Mouse (Mus musculus) liver, embryonic 14.5 days (tissue): ENCODE data around the gene Soga3. TPM values are rescaled to one million over a fixed set of nuclear protein-coding genes. Genes with fewer than 3 reads are reported as not detected.

Source experiments
- ATAC-seq: fragments of 200-750 bp; cut with Nextera tagmentation; 2 replicates; pipeline ENCODE4 v1.8.0; 2017; ENCODE audit warnings: moderate number of reproducible peaks, mild to moderate bottlenecking, moderate library complexity; ENCODE audit not compliant: insufficient read depth
- DNase-seq, 3 experiments: peaks; one replicate each; pipeline ENCODE4 v3.0.0-alpha.2; 2012 to 2013; ENCODE audit warnings: low read depth in 3 of 3, low spot score in 3 of 3
- H3K27ac ChIP-seq: fragments of 300-500 bp; sonication (generic); 2 replicates; pipeline ENCODE4 v1.5.1; 2014; ENCODE audit warnings: moderate library complexity, mild to moderate bottlenecking, control low read depth, inconsistent platforms
- H3K27me3 ChIP-seq: fragments of 300-500 bp; sonication (generic); 2 replicates; pipeline ENCODE4 v1.6.1; 2014; ENCODE audit warnings: mild to moderate bottlenecking, low read length, moderate library complexity; ENCODE audit not compliant: control insufficient read depth, insufficient read depth
- H3K36me3 ChIP-seq: fragments of 300-500 bp; sonication (generic); replicated peaks from 2 replicates; pipeline ENCODE4 v1.6.1; 2014; ENCODE audit warnings: low read depth; ENCODE audit not compliant: control insufficient read depth, insufficient read depth
- H3K4me1 ChIP-seq, 2 experiments: fragments of 200-500 bp in 1 of 2; fragments of 300-500 bp in 1 of 2; sonication (generic) in 1 of 2; replicated peaks; 2 replicates each; pipeline ENCODE4 v1.6.1; 2012 to 2014; ENCODE audit warnings: antibody characterized with exemption in 1 of 2, inconsistent platforms in 1 of 2, low read length in 1 of 2; ENCODE audit not compliant: control insufficient read depth in 2 of 2, insufficient read depth in 2 of 2
- H3K4me2 ChIP-seq: fragments of 300-500 bp; sonication (generic); 2 replicates; pipeline ENCODE4 v1.6.1; 2014; ENCODE audit warnings: low read depth, mild to moderate bottlenecking, control low read depth, moderate library complexity
- H3K4me3 ChIP-seq, 2 experiments: fragments of 200-500 bp in 1 of 2; fragments of 300-500 bp in 1 of 2; sonication (generic) in 1 of 2; 2 replicates each; pipeline ENCODE4 v1.5.1; 2012 to 2014; ENCODE audit warnings: low read depth in 2 of 2, low read length in 2 of 2, mild to moderate bottlenecking in 2 of 2, control low read depth in 1 of 2, inconsistent platforms in 1 of 2, moderate library complexity in 1 of 2; ENCODE audit not compliant: insufficient read depth in 1 of 2
- H3K9ac ChIP-seq: fragments of 300-500 bp; sonication (generic); replicated peaks from 2 replicates; pipeline ENCODE4 v1.6.1; 2014; ENCODE audit warnings: mild to moderate bottlenecking, control low read depth, moderate library complexity
- H3K9me3 ChIP-seq: fragments of 300-500 bp; sonication (generic); 2 replicates; pipeline ENCODE4 v1.6.1; 2016; ENCODE audit warnings: low read length, mixed read lengths; ENCODE audit not compliant: control insufficient read depth
- CTCF ChIP-seq: IDR thresholded peaks from 2 replicates; pipeline ENCODE4 v1.5.1; 2016; ENCODE audit warnings: antibody characterized with exemption, low read depth, control low read depth
- EP300 ChIP-seq: IDR thresholded peaks from 2 replicates; pipeline ENCODE4 v1.6.1; 2016; ENCODE audit warnings: antibody characterized with exemption, low read depth
- WGBS: fragments of 180-500 bp; shearing (Covaris S2); extraction: QIAGEN DNeasy Blood & Tissue Kit; methylation state at CpG from one replicate; pipeline ENCODE4 v1.1.7; 2014; ENCODE audit not compliant: insufficient replicate concordance; 5-methylcytosine and 5-hydroxymethylcytosine counted together
- polyA plus RNA-seq, 2 experiments: library from polyadenylated mRNA; depleted of rRNA in 1 of 2; stranded (reverse) in 1 of 2; unstranded in 1 of 2; fragments of >200 nt; fragmentation: Nextera tagmentation in 1 of 2; extraction: Ambion mirVana in 1 of 2; gene quantifications; 2 replicates each; pipeline versions ENCODE4 v1.2.1 to v1.2.3; 2012 to 2014

The Soga3 gene
- polyA plus RNA-seq, 2 experiments: 0.02 TPM; not detected in 1

- Histone ChIP-seq H3K27me3 (peaks cover 46% of the 10 kb centered on the region), H3K9ac (no peak overlapping the region), H3K9me3 (no peaks in the 10 kb centered on the region), H3K4me1 (no peaks in the 10 kb centered on the region), H3K4me3 (peak overlapping the region; percentile 15 to 39; a peak in 3 of 4 replicates), H3K4me2 (peak overlapping the region; percentile 50), H3K36me3 (no peaks in the 10 kb centered on the region), H3K27ac (no peak overlapping the region)
- no peak for DNase-seq
- under 1% methylated on average over 22 of the region's 22 CpGs for WGBS
- no peak; the same call in 1 of the 2 replicates for ATAC-seq
- TF ChIP-seq CTCF: no peak
- TF ChIP-seq EP300: no peak
Observed at GRCm38 (mm10) chr10:29146198-29146857, 2.7 kb downstream of the Soga3 start.

- peak overlapping the region; percentile 15 to 39; a peak in 3 of 4 replicates for H3K4me3 ChIP-seq
- H3K9ac ChIP-seq: no peak overlapping the region
- H3K36me3 ChIP-seq: no peaks in the 10 kb centered on the region
- no peaks in the 10 kb centered on the region for H3K4me1 ChIP-seq
- ATAC-seq: peak; percentile 71
- DNase-seq: peak; percentile 11 to 26 (median 19)
- H3K4me2 ChIP-seq: peak overlapping the region; percentile 50
- 1% methylated on average over 60 of the region's 65 CpGs for WGBS
- H3K27me3 ChIP-seq: peaks cover 46% of the 10 kb centered on the region
- no peak overlapping the region for H3K27ac ChIP-seq
- no peak for TF ChIP-seq EP300
- TF ChIP-seq CTCF: no peak
- H3K9me3 ChIP-seq: no peaks in the 10 kb centered on the region
Observed at GRCm38 (mm10) chr10:29146858-29147640, 3.4 kb downstream of the Soga3 start.

- ATAC-seq: no peak
- under 1% methylated on average over 12 of the region's 12 CpGs for WGBS
- H3K9me3 ChIP-seq: no peaks in the 10 kb centered on the region
- no peak overlapping the region for H3K27ac ChIP-seq
- H3K27me3 ChIP-seq: peaks cover 46% of the 10 kb centered on the region
- no peak for DNase-seq
- H3K4me2 ChIP-seq: peak overlapping the region; percentile 50
- no peaks in the 10 kb centered on the region for H3K36me3 ChIP-seq
- no peak for TF ChIP-seq CTCF
- no peak for TF ChIP-seq EP300
- H3K4me1 ChIP-seq: no peaks in the 10 kb centered on the region
- no peak overlapping the region for H3K9ac ChIP-seq
- H3K4me3 ChIP-seq: no peak overlapping the region; a peak in 1 of 4 replicates
Observed at GRCm38 (mm10) chr10:29147641-29147990, 4.0 kb downstream of the Soga3 start.

- H3K4me3 ChIP-seq: no peak overlapping the region
- H3K9ac ChIP-seq: no peak overlapping the region
- H3K36me3 ChIP-seq: no peaks in the 10 kb centered on the region
- H3K9me3 ChIP-seq: no peaks in the 10 kb centered on the region
- DNase-seq (no peak), ATAC-seq (no peak)
- no peak overlapping the region for H3K4me2 ChIP-seq
- H3K27ac ChIP-seq: no peak overlapping the region
- TF ChIP-seq EP300: no peak
- TF ChIP-seq CTCF: no peak
- H3K4me1 ChIP-seq: no peaks in the 10 kb centered on the region
- WGBS: 4% methylated on average over 21 of the region's 21 CpGs
- H3K27me3 ChIP-seq: peaks cover 46% of the 10 kb centered on the region
Observed at GRCm38 (mm10) chr10:29148076-29148475, 4.4 kb downstream of the Soga3 start.

- Histone ChIP-seq H3K27ac (no peak overlapping the region), H3K4me2 (no peak overlapping the region), H3K4me1 (no peaks in the 10 kb centered on the region), H3K9ac (no peak overlapping the region), H3K9me3 (no peaks in the 10 kb centered on the region), H3K36me3 (no peaks in the 10 kb centered on the region), H3K27me3 (no peaks in the 10 kb centered on the region), H3K4me3 (no peak overlapping the region)
- DNase-seq: no peak
- WGBS: 70% methylated on average over 3 of the region's 3 CpGs
- TF ChIP-seq CTCF: no peak
- TF ChIP-seq EP300: no peak
- ATAC-seq: no peak
Observed at GRCm38 (mm10) chr10:29155304-29155703, 11.7 kb downstream of the Soga3 start.
